Mouse (Mus musculus) limb, embryonic 11.5 days (tissue): ENCODE measurements around the gene Fhl2. TPM values are rescaled to one million over a fixed set of nuclear protein-coding genes. Genes with fewer than 3 reads are reported as not detected.

Experiments
- ATAC-seq: fragments of 200-750 bp; cut with Nextera tagmentation; 2 replicates; pipeline ENCODE4 v1.8.0; 2017; ENCODE audit warnings: low read depth; ENCODE audit not compliant: insufficient number of reproducible peaks, low FRiP score, low TSS enrichment
- DNase-seq: peaks from one replicate; pipeline ENCODE4 v3.0.0-alpha.2; 2015; ENCODE audit warnings: low spot score
- H3K27ac ChIP-seq: fragments of 300-500 bp; sonication (generic); replicated peaks from 2 replicates; pipeline ENCODE4 v1.5.1; 2014; ENCODE audit warnings: low read depth, mild to moderate bottlenecking, low read length
- H3K27me3 ChIP-seq: fragments of 300-500 bp; sonication (generic); 2 replicates; pipeline ENCODE4 v1.6.1; 2014; ENCODE audit warnings: mild to moderate bottlenecking, low read length, mixed read lengths; ENCODE audit not compliant: control insufficient read depth, insufficient read depth
- H3K36me3 ChIP-seq: fragments of 300-500 bp; sonication (generic); 2 replicates; pipeline ENCODE4 v1.6.1; 2014; ENCODE audit warnings: mild to moderate bottlenecking, low read length, moderate library complexity, mixed read lengths; ENCODE audit not compliant: control insufficient read depth, insufficient read depth
- H3K4me1 ChIP-seq: fragments of 300-500 bp; sonication (generic); 2 replicates; pipeline ENCODE4 v1.6.1; 2014; ENCODE audit warnings: low read length, mixed read lengths; ENCODE audit not compliant: control insufficient read depth, insufficient read depth
- H3K4me2 ChIP-seq: fragments of 300-500 bp; sonication (generic); 2 replicates; pipeline ENCODE4 v1.6.1; 2014; ENCODE audit warnings: low read depth, mild to moderate bottlenecking, moderate library complexity; ENCODE audit not compliant: severe bottlenecking
- H3K4me3 ChIP-seq: fragments of 300-500 bp; sonication (generic); 2 replicates; pipeline ENCODE4 v1.5.1; 2014; ENCODE audit warnings: low read depth, low read length
- H3K9ac ChIP-seq: fragments of 300-500 bp; sonication (generic); 2 replicates; pipeline ENCODE4 v1.6.1; 2014; ENCODE audit warnings: mild to moderate bottlenecking, low read length
- H3K9me3 ChIP-seq: fragments of 300-500 bp; sonication (generic); 2 replicates; pipeline ENCODE4 v1.6.1; 2016; ENCODE audit warnings: low read length; ENCODE audit not compliant: control insufficient read depth
- WGBS: fragments of 180-500 bp; shearing (Covaris S2); extraction: QIAGEN DNeasy Blood & Tissue Kit; methylation state at CpG from one replicate; pipeline ENCODE4 v1.1.7; 2014; 5-methylcytosine and 5-hydroxymethylcytosine counted together
- polyA plus RNA-seq: library from polyadenylated mRNA; unstranded; fragments of >200 nt; fragmentation: Nextera tagmentation; extraction: Ambion mirVana; gene quantifications from 2 replicates; pipeline ENCODE4 v1.2.1, GENCODE M21; 2014

Fhl2 gene
- polyA plus RNA-seq, 1 experiment from 2014 or later: 8.6 TPM

DNA sequence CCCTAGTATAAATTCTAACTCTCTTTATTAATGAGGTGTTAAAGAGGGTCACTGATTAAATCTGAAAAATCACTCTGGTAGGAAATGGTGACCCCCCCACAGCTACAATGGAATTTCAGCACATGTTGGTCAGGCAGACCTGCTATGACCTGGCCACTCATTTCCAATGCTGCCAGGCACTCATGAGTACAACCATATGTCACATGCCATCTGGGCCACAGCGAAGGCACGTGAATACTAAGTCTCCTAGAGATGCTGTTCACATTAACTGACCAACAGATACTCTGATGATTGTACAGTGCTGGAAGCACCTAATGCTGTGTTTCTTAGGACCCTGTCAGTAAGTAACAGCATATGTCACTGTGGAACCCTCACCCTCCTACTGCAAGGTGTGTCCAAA lies 122.0 kb downstream of the Fhl2 start:
- Histone ChIP-seq H3K9ac (no peak overlapping the region), H3K4me1 (no peaks in the 10 kb centered on the region), H3K27me3 (no peaks in the 10 kb centered on the region), H3K4me2 (no peak overlapping the region), H3K36me3 (0 out of 2 replicates have a peak, but pooled peaks cover 2% of the 10 kb centered on the region), H3K27ac (no peak overlapping the region), H3K9me3 (no peaks in the 10 kb centered on the region), H3K4me3 (no peak overlapping the region)
- WGBS: 88% methylated on average over 2 of the region's 2 CpGs
- no peak for DNase-seq
- no peak for ATAC-seq

Other genes starting within 250 kb of the Fhl2 start
- 12.0 and 12.9 TPM in 2 replicates for gene Gpr45, start 244.1 kb downstream of the Fhl2 start, polyA plus RNA-seq
- gene Tgfbrap1, start 98.3 kb downstream of the Fhl2 start, polyA plus RNA-seq: 10.5 and 13.6 TPM in 2 replicates
- gene AI597479, start 98.3 kb downstream of the Fhl2 start, polyA plus RNA-seq: 37.5 and 42.8 TPM in 2 replicates
- 53.2 and 56.7 TPM in 2 replicates for gene Nck2, start 247.6 kb upstream of the Fhl2 start, polyA plus RNA-seq